Mouse (Mus musculus): ENCODE results near the gene Snx30.

- TF ChIP-seq CTCF (IDR thresholded peaks at IDR 0.05; ENCODE audit: low read depth) (no peak), EP300 (IDR thresholded peaks at IDR 0.05; ENCODE audit: low read depth) (no peak)
These were observed 10.4 kb downstream of the Snx30 start for GRCm38 (mm10) chr4:59816016-59816415.

All from liver, embryonic 14.5 days (tissue).